Mouse (Mus musculus) liver, embryonic 11.5 days (tissue): Measurements from ENCODE around the gene Rbpjl. TPM values are rescaled to one million over a fixed set of nuclear protein-coding genes. Genes with fewer than 3 reads are reported as not detected.

Experiments
- ATAC-seq: fragments of 200-750 bp; cut with Nextera tagmentation; replicated peaks from 2 replicates; pipeline ENCODE4 v1.8.0; 2017; ENCODE audit warnings: moderate number of reproducible peaks, mild to moderate bottlenecking, moderate TSS enrichment, moderate library complexity; ENCODE audit not compliant: low FRiP score
- DNase-seq: peaks from one replicate; pipeline ENCODE4 v3.0.0-alpha.2; 2017; ENCODE audit warnings: low spot score
- H3K27ac ChIP-seq: fragments of 300-500 bp; sonication (generic); 2 replicates; pipeline ENCODE4 v1.5.1; 2014; ENCODE audit warnings: mild to moderate bottlenecking, low read depth, low read length, control low read depth
- H3K27me3 ChIP-seq: fragments of 300-500 bp; sonication (generic); replicated peaks from 2 replicates; pipeline ENCODE4 v1.6.1; 2014; ENCODE audit warnings: low read length, mixed read lengths; ENCODE audit not compliant: control insufficient read depth, insufficient read depth
- H3K36me3 ChIP-seq: fragments of 300-500 bp; sonication (generic); 2 replicates; pipeline ENCODE4 v1.6.1; 2014; ENCODE audit warnings: mild to moderate bottlenecking, low read length, moderate library complexity, mixed read lengths; ENCODE audit not compliant: control insufficient read depth, insufficient read depth
- H3K4me1 ChIP-seq: fragments of 300-500 bp; sonication (generic); replicated peaks from 2 replicates; pipeline ENCODE4 v1.6.1; 2014; ENCODE audit warnings: low read length, mixed read lengths; ENCODE audit not compliant: control insufficient read depth, insufficient read depth
- H3K4me2 ChIP-seq: fragments of 300-500 bp; sonication (generic); 2 replicates; pipeline ENCODE4 v1.6.1; 2014; ENCODE audit warnings: mild to moderate bottlenecking, control low read depth, moderate library complexity
- H3K4me3 ChIP-seq: fragments of 300-500 bp; sonication (generic); 2 replicates; pipeline ENCODE4 v1.5.1; 2014; ENCODE audit warnings: low read depth, low read length, control low read depth
- H3K9ac ChIP-seq: fragments of 300-500 bp; sonication (generic); 2 replicates; pipeline ENCODE4 v1.6.1; 2014; ENCODE audit warnings: low read depth, low read length, control low read depth
- H3K9me3 ChIP-seq: fragments of 300-500 bp; sonication (generic); 2 replicates; pipeline ENCODE4 v1.6.1; 2016; ENCODE audit warnings: low read length, inconsistent platforms, mixed read lengths; ENCODE audit not compliant: control insufficient read depth
- WGBS: fragments of 180-500 bp; shearing (Covaris S2); extraction: QIAGEN DNeasy Blood & Tissue Kit; methylation state at CpG from one replicate; pipeline ENCODE4 v1.1.7; 2014; 5-methylcytosine and 5-hydroxymethylcytosine counted together
- polyA plus RNA-seq: library from polyadenylated mRNA; unstranded; fragments of >200 nt; fragmentation: Nextera tagmentation; extraction: Ambion mirVana; gene quantifications from 2 replicates; pipeline ENCODE4 v1.2.1, GENCODE M21; 2014

Gene Rbpjl
- polyA plus RNA-seq, 1 experiment from 2014 or later, result 0.12 TPM

GRCm38 (mm10) chr2:164441731-164442130 lies 38.8 kb downstream of the Rbpjl start:
- Histone ChIP-seq H3K27me3 (peaks cover 38% of the 10 kb centered on the region), H3K9ac (peak overlapping the region; percentile 23; the same call in 1 of the 2 replicates), H3K4me1 (peaks cover 5% of the 10 kb centered on the region)

GRCm38 (mm10) chr2:164442315-164443050 lies 39.5 kb downstream of the Rbpjl start:
- 5% methylated on average over 29 of the region's 29 CpGs for WGBS
- Histone ChIP-seq H3K27ac (peak overlapping the region; percentile 53; the same call in 1 of the 2 replicates), H3K9me3 (no peaks in the 10 kb centered on the region), H3K9ac (peak overlapping the region; percentile 64), H3K4me1 (peaks cover 5% of the 10 kb centered on the region), H3K36me3 (no peaks in the 10 kb centered on the region), H3K4me3 (peak overlapping the region; percentile 57), H3K27me3 (peaks cover 36% of the 10 kb centered on the region), H3K4me2 (peak overlapping the region; percentile 65)
- ATAC-seq (0 out of 2 replicates have a peak, but pooled peaks have one; percentile 13), DNase-seq (no peak)

More at GRCm38 (mm10) chr2:164441731-164442130, 38.8 kb downstream of the Rbpjl start:
- Histone ChIP-seq H3K9me3 (no peaks in the 10 kb centered on the region), H3K4me2 (peak overlapping the region; percentile 65), H3K27ac (no peak overlapping the region), H3K4me3 (peak overlapping the region; percentile 57), H3K36me3 (no peaks in the 10 kb centered on the region)
- WGBS, result 26% methylated on average over 7 of the region's 7 CpGs
- no peak for DNase-seq
- no peak for ATAC-seq

- Histone ChIP-seq H3K4me2 (peak overlapping the region; percentile 65), H3K9ac (peak overlapping the region; percentile 64), H3K36me3 (no peaks in the 10 kb centered on the region), H3K27ac (peak overlapping the region; percentile 53; the same call in 1 of the 2 replicates), H3K27me3 (peaks cover 34% of the 10 kb centered on the region), H3K4me1 (peaks cover 5% of the 10 kb centered on the region), H3K9me3 (no peaks in the 10 kb centered on the region), H3K4me3 (peak overlapping the region; percentile 57)
- under 1% methylated on average over 26 of the region's 26 CpGs for WGBS
- ATAC-seq (peak; percentile 80), DNase-seq (peak; percentile 78)
Measured at GRCm38 (mm10) chr2:164443051-164443437, 40.1 kb downstream of the Rbpjl start.

GRCm38 (mm10) chr2:164443460-164444000 lies 40.6 kb downstream of the Rbpjl start, which contains the start of gene Sdc4:
Sdc4 (minus strand) TSS chr2:164443887.
- Histone ChIP-seq H3K27ac (peak within 1 kb of the TSS; percentile 53), H3K27me3 (peaks cover 34% of the 10 kb centered on the region), H3K36me3 (no peaks in the 10 kb centered on the region), H3K4me3 (peak within 1 kb of the TSS; percentile 57), H3K4me1 (peaks cover 5% of the 10 kb centered on the region), H3K9ac (peak within 1 kb of the TSS; percentile 64), H3K9me3 (no peaks in the 10 kb centered on the region), H3K4me2 (peak within 1 kb of the TSS; percentile 65)
- ATAC-seq (no peak), DNase-seq (no peak)
- 10% methylated on average over 18 of the region's 18 CpGs for WGBS

- no peaks in the 10 kb centered on the region for H3K9me3 ChIP-seq
- H3K9ac ChIP-seq, result no peak overlapping the region
- WGBS, result 67% methylated on average over 2 of the region's 2 CpGs
- H3K27ac ChIP-seq, result no peak overlapping the region
- DNase-seq (no peak), ATAC-seq (no peak)
- H3K36me3 ChIP-seq, result no peaks in the 10 kb centered on the region
- H3K4me1 ChIP-seq, result no peaks in the 10 kb centered on the region; the same call in 1 of the 2 replicates
- no peak overlapping the region for H3K4me2 ChIP-seq
- peaks cover 34% of the 10 kb centered on the region for H3K27me3 ChIP-seq
- no peak overlapping the region for H3K4me3 ChIP-seq
Measured at GRCm38 (mm10) chr2:164444701-164445100, 41.8 kb downstream of the Rbpjl start.

- ATAC-seq (no peak), DNase-seq (no peak)
- H3K27me3 ChIP-seq, result peaks cover 33% of the 10 kb centered on the region
- H3K9me3 ChIP-seq, result no peaks in the 10 kb centered on the region
- no peaks in the 10 kb centered on the region; the same call in 1 of the 2 replicates for H3K4me1 ChIP-seq
- no peak overlapping the region for H3K4me2 ChIP-seq
- no peak overlapping the region for H3K4me3 ChIP-seq
- no peaks in the 10 kb centered on the region for H3K36me3 ChIP-seq
- H3K9ac ChIP-seq, result no peak overlapping the region
- 69% methylated on average over 3 of the region's 3 CpGs for WGBS
- H3K27ac ChIP-seq, result no peak overlapping the region
Measured at GRCm38 (mm10) chr2:164445399-164446085, 42.6 kb downstream of the Rbpjl start.

- WGBS, result 74% methylated on average over 3 of the region's 3 CpGs
- no peak for ATAC-seq
- Histone ChIP-seq H3K36me3 (no peaks in the 10 kb centered on the region), H3K9ac (no peak overlapping the region), H3K4me2 (no peak overlapping the region), H3K4me3 (no peak overlapping the region), H3K27me3 (peaks cover 27% of the 10 kb centered on the region), H3K27ac (no peak overlapping the region), H3K9me3 (no peaks in the 10 kb centered on the region), H3K4me1 (no peaks in the 10 kb centered on the region; the same call in 1 of the 2 replicates)
- no peak for DNase-seq
Measured at GRCm38 (mm10) chr2:164446086-164446469, 43.1 kb downstream of the Rbpjl start.

- Histone ChIP-seq H3K27me3 (peaks cover 8% of the 10 kb centered on the region), H3K9ac (no peak overlapping the region), H3K36me3 (no peaks in the 10 kb centered on the region), H3K4me2 (no peak overlapping the region), H3K27ac (no peak overlapping the region), H3K4me1 (no peaks in the 10 kb centered on the region), H3K9me3 (no peaks in the 10 kb centered on the region), H3K4me3 (no peak overlapping the region)
- WGBS, result 94% methylated on average over 1 of the region's 1 CpGs
- DNase-seq, result no peak
- no peak for ATAC-seq
Measured at GRCm38 (mm10) chr2:164448140-164448539, 45.2 kb downstream of the Rbpjl start.
